Mouse (Mus musculus) megakaryocyte-erythroid progenitor cell, adult 5-6 weeks (primary cell): ENCODE measurements around the gene Eif2ak3. TPM values are rescaled to one million over a fixed set of nuclear protein-coding genes. Genes with fewer than 3 reads are reported as not detected.
"Not testable (repeated sequence)": the region's sequence is repeated elsewhere in the genome, so short reads cannot be mapped to it uniquely, and the experiment has no call there.

Experiments used
- ATAC-seq: replicated peaks from 2 replicates; pipeline ENCODE4 v1.8.0; 2016; ENCODE audit warnings: mild to moderate bottlenecking, inconsistent platforms; ENCODE audit not compliant: severe bottlenecking, poor library complexity, low FRiP score, low TSS enrichment
- total RNA-seq, 2 experiments: library from RNA; stranded (forward) in 1 of 2; stranded (reverse) in 1 of 2; fragments of 200-1000, 215-1000 nt in 1 of 2; fragments of >200 nt in 1 of 2; fragmentation: Nextera tagmentation in 1 of 2; gene quantifications; 2 replicates each; pipeline ENCODE4 v1.2.3; 2014 to 2017

The Eif2ak3 gene
- total RNA-seq (2014; fragmentation: Nextera tagmentation), result 11.2 and 13.5 TPM in 2 replicates
- total RNA-seq (2017), result 11.2 and 11.6 TPM in 2 replicates

GRCm38 (mm10) chr6:70844002-70844804 lies at the start of gene Eif2ak3:
Gene Eif2ak3 (plus strand): TSS chr6:70844515.
- peak; percentile 97 for ATAC-seq

DNA sequence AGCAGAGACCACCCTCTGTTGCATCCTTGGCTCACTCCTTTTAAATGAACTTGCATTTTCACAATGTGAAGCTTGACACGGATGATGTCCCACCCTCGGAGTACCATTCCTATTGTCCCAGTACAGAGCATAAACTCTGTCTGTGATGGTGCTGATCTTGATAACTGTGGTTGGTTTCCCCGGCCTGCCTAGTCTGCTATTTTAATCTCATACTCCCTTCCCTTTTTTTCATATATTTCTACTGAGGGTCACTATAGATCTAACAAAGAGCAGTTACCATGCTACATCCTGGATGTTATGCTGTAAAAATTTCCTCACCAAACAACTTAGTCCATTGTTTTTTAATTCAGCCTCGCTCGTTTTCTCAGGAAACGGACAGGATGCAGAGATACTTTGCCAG lies 47.4 kb upstream of the Eif2ak3 start:
- ATAC-seq, result no peak

GRCm38 (mm10) chr6:70797581-70798251 lies 46.6 kb upstream of the Eif2ak3 start:
- peak; percentile 84 for ATAC-seq

GRCm38 (mm10) chr6:70804632-70805031 lies 39.7 kb upstream of the Eif2ak3 start:
- peak; percentile 70 for ATAC-seq

- peak; percentile 51 for ATAC-seq
Observed at GRCm38 (mm10) chr6:70805267-70805666, 39.0 kb upstream of the Eif2ak3 start.

- peak; percentile 84 for ATAC-seq
Observed at GRCm38 (mm10) chr6:70805820-70806513, 38.3 kb upstream of the Eif2ak3 start.

DNA sequence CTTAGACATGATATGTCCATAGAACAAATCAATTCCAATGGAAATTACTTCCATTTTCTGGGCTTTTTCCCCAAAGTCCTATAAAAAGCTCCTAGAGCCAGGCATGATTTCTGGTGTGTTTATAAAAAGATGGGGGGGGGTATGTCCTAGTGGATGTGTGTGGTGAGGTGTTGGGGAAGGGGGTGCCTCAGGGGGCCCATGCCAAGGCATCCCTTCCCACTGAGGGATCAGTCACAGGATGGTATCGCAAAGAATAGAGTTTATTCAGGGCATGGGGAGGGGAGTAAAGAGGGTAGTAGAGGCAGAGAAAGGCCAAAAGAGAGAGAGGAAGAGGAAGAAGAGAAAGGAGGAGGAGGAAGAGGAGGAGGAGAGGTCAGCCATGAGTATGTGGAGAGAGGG lies 37.8 kb upstream of the Eif2ak3 start:
- no peak for ATAC-seq

DNA sequence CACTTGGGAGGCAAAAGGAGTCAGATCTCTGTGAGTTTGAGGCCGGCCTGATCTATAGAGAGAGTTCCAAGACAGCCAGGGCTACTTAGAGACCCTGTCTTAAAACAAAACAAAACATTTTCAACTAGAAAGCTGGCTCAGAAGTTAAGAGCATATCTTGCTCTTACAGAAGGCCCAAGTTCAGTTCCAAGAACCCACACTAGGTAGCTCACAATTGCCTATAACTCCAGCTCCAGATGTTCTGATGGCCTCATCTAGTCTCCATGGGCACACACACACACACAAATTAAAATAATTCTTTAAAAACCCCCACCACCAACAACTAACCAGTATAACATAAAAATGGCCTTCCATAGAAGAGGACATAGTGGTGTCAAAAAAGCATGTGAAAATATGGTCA lies 33.8 kb upstream of the Eif2ak3 start:
- peak; percentile 50; the same call in 1 of the 2 replicates for ATAC-seq

- peak; percentile 75 for ATAC-seq
Observed at GRCm38 (mm10) chr6:70811557-70812525, 32.5 kb upstream of the Eif2ak3 start.

DNA sequence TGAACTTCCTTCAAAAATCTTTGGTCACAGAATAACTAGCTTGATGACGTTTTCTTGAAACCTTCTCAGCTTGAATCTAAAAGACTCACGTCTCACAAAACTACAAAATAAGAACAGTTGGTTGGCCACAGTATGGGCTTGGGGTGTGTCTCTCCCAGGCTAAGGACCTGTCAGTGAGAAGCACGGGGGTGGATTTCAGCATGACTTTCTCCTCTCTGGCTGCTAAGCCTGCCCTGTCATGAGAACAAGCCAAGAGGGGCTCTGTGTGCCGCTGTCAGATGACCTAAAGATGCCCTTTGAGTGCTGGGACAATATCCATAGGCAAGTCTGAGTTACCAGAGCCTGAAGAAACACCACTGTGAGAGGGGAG lies 31.8 kb upstream of the Eif2ak3 start:
- no peak for ATAC-seq

GRCm38 (mm10) chr6:70813921-70814628 lies 30.2 kb upstream of the Eif2ak3 start:
- no peak for ATAC-seq

- no peak for ATAC-seq
Observed at GRCm38 (mm10) chr6:70814629-70814950, 29.7 kb upstream of the Eif2ak3 start.

- no peak for ATAC-seq
Observed at GRCm38 (mm10) chr6:70815471-70815870, 28.8 kb upstream of the Eif2ak3 start.

DNA sequence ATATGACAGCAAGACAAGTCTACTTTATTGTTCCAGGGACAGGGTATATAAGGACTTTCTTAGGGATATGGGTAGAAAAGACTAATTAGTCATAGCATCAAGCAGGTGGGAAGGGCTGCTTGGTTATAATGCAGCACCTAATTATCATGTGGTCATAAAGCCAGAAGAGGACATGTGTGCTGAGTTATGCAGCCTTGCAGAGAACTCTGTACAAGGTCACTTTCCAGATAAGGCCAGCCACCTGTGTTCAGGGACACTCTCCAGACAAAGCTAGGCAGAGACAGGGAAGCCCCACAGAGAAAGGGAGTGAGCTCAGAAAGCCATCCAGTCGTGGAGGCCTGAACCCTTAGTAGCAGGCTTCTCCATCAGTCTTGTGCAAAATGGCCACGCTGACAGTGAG lies 22.7 kb upstream of the Eif2ak3 start:
- no peak for ATAC-seq

DNA sequence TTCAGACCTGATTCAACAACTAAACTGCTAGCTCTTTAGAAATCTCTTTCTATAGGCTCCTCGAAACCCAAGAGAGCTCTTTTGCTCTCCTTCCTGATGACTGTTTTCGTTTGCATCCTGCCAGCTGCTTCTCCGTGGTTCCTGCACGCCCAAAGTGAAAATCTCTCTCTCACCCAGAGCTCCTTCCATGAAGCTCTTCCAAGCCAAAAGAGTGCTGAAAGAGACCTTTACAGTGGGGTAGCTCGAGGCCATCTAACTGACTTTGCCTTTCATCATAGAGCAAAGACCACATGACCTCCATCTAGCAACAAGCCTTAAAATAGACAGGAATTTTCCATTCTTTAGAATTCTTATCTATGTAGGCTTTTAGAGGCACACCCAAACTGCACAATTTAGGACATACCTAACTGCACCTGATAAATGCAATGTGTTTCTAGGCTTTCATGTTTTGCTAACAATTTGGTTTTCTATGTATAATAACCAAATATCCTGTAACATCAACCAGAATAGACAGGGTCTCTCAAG lies 21.9 kb upstream of the Eif2ak3 start:
- no peak for ATAC-seq

GRCm38 (mm10) chr6:70823277-70823676 lies 21.0 kb upstream of the Eif2ak3 start:
- ATAC-seq, result not testable (repeated sequence)

DNA sequence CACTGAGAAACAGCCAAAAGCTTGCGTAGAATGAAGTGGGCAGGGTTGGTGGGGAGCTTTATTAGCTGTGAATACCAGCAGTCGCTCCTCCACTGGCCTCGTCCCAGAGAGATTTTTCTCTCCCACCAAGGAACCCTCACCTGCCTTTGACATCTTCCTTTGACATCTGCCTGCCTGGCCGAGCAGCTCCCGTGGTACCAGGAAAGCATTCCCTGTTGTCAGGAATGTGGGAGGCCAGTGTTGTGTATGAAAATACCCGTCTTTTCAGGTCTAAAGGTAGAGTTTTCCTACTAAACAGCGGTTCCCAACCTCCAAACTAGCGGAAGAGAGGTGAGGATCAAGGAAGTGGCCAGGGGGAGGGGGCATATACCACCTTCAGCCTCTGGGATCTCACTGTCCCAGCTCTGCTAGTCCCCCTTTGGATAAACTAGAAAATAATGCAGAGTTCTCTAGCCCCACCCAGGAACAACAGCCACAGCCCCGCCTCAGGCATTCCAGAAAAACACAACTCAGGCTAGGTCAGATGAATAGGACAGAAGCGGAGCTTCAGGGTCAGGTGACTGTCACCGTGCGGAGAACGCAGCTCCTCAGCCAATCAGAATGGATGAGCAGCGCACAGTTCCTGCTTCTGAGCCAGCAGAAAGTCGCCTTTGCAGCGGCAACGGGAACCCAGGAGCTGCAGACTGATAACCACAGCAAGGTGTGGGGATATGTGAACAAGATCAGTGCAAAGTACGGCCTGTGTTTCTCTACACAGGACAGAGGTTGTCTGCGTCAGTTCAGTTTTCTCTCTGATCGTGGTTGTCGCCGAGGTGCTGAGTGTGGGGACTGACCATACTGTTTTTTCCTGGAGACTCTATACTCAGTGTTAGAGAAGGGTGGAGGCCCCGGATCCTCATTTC lies 20.0 kb upstream of the Eif2ak3 start:
- peak; percentile 98 for ATAC-seq

DNA sequence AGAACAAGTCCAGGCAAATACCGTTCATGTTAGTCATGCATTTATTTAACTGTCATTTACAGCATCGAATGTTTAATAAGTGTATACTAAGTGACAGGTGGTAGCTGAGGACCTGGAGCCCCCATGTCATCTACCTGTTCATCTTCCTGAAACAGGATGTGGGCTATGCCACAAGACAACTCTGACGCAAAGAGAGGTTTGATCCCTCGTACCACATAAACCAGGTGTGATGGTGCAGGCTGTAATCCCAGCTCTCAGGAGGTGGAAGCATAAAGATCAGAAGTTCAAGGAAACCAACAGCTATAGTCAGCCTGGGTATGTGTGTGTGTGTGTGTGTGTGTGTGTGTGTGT lies 19.4 kb upstream of the Eif2ak3 start:
- ATAC-seq, result 0 out of 2 replicates have a peak, but pooled peaks have one; percentile 9
